Mouse (Mus musculus): ENCODE results near the gene Arl6ip5. TPM values are rescaled to one million over a fixed set of nuclear protein-coding genes. Genes with fewer than 3 reads are reported as not detected.

Gene Arl6ip5
- polyA plus RNA-seq, 1 experiment from 2014 or later: 114 TPM

DNA sequence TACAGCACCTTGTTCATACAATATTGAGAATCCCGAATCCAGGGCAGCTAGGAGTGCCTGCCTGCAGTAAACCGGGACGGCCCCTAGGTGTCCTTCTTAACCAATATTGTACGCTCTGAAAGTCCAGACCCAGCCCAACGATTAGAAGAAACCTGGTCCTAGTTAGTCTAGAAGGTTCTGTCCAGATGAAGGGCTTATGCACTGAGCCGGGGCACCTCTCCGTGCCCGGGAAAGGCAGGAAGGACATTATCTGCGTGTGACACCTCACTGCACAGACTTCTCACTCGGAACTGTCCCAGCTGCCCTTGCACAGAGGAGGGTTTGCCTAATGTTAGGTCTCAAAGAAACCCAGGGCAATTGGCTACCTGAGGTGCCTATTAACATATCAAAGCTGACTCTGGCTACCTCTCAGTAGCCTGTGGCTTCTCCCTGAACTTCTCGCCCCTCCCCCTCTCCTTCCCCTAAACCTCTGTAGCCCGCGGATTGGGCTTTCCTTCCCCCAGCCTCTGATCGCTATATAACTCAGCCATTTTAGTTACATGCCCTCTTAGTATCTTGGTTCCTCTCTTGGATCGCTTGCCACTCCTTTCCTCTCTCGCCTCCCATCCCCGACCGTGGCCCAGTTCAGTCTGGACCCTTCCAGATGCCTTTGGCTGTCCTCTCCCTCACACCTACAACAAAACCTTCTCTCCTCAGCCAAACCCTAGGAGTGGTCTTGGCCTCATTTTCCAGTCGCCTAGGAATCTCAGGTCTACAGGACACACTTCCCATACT lies 67.7 kb downstream of the Arl6ip5 start:
- Histone ChIP-seq H3K4me1 (peaks cover 30% of the 10 kb centered on the region), H3K9me3 (no peaks in the 10 kb centered on the region), H3K27me3 (no peaks in the 10 kb centered on the region), H3K27ac (replicated peaks) (no peak overlapping the region), H3K9ac (replicated peaks) (no peak overlapping the region; the same call in 1 of the 2 replicates), H3K4me2 (replicated peaks) (peak overlapping the region; percentile 39), H3K4me3 (peak overlapping the region; percentile 8; the same call in 1 of the 2 replicates), H3K36me3 (no peaks in the 10 kb centered on the region)
- peak; percentile 79 for ATAC-seq (replicated peaks)
- WGBS: 3% methylated on average over 19 of the region's 19 CpGs

DNA sequence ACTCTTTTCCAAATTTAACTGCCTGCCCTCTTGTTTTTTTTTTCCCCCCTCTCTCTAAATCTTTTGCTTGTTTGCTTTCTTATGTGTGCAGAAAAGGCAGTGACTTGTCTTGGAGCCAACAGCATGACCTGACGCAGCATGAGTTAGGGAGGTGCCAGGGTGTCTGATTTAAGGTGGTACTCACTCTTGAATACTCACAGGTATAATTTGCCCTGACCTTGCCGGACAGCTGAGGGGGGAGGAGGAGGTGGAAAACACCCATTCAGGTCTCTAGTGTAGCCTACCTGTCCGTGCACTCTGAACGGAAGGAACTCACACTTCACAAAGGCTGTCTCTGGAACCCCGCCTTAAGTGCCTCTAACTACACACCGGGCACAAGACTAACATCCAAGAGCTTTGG lies 68.4 kb downstream of the Arl6ip5 start:
- Histone ChIP-seq H3K9ac (replicated peaks) (no peak overlapping the region), H3K4me1 (peaks cover 30% of the 10 kb centered on the region), H3K9me3 (no peaks in the 10 kb centered on the region), H3K4me3 (no peak overlapping the region), H3K27ac (replicated peaks) (no peak overlapping the region), H3K27me3 (no peaks in the 10 kb centered on the region), H3K4me2 (replicated peaks) (no peak overlapping the region), H3K36me3 (no peaks in the 10 kb centered on the region)
- 46% methylated on average over 6 of the region's 6 CpGs for WGBS
- no peak for ATAC-seq (replicated peaks)

Other genes starting within 250 kb of the Arl6ip5 start
- gene Fam19a4, start 150.3 kb upstream of the Arl6ip5 start, polyA plus RNA-seq (2015; fragmentation: Nextera tagmentation; extraction: Ambion mirVana): 0.55 and 0.70 TPM in 2 replicates
- 8.0 and 8.2 TPM in 2 replicates for gene Eogt, start 61.5 kb upstream of the Arl6ip5 start, polyA plus RNA-seq (2015; fragmentation: Nextera tagmentation; extraction: Ambion mirVana)
- gene Tmf1, start 31.6 kb upstream of the Arl6ip5 start, polyA plus RNA-seq (2015; fragmentation: Nextera tagmentation; extraction: Ambion mirVana): 36.4 and 37.4 TPM in 2 replicates
- 98.7 and 102 TPM in 2 replicates for gene Uba3, start 5.0 kb upstream of the Arl6ip5 start, polyA plus RNA-seq (2015; fragmentation: Nextera tagmentation; extraction: Ambion mirVana)
- gene Lmod3, start 42.1 kb downstream of the Arl6ip5 start, polyA plus RNA-seq (2015; fragmentation: Nextera tagmentation; extraction: Ambion mirVana): 0.08 TPM in 2 replicates